Mouse (Mus musculus) bone marrow macrophage, adult 2 months (primary cell): ENCODE results near the gene Akt1.

ENCODE experiments used
- CTCF ChIP-seq: IDR thresholded peaks from 2 replicates; pipeline ENCODE4 v1.5.1; 2012; ENCODE audit warnings: low read depth, mild to moderate bottlenecking, low read length, moderate library complexity
- POLR2A ChIP-seq: IDR thresholded peaks from 2 replicates; pipeline ENCODE4 v1.6.1; 2012; ENCODE audit warnings: mild to moderate bottlenecking, low read depth, low read length, borderline replicate concordance

DNA sequence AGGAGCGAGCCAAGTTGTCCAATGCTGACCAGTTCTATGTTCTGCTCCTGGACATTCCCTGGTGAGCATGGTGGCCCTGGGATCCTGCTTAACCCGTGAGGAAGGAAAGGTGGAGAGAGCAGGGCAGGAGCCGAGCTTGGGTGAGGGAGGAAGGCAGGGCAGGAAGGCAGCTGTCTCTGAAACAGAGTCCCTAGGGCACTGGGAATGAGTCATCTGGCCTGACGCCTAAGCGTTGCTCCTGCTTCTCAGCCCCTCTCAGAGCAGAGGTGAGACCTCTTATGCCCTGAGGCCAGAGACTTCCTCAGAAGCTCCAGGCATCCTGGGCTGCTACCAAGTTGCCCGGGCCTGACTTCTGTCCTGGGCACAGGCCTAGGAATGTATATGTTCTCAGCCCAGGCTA, 67.7 kb downstream of the Akt1 start:
- TF ChIP-seq POLR2A (no peak), CTCF (no peak)
